Mouse (Mus musculus): ENCODE data around the gene Prim1. TPM values are rescaled to one million over a fixed set of nuclear protein-coding genes. Genes with fewer than 3 reads are reported as not detected.

The Prim1 gene
- total RNA-seq, 1 experiment: 63.5 TPM

DNA sequence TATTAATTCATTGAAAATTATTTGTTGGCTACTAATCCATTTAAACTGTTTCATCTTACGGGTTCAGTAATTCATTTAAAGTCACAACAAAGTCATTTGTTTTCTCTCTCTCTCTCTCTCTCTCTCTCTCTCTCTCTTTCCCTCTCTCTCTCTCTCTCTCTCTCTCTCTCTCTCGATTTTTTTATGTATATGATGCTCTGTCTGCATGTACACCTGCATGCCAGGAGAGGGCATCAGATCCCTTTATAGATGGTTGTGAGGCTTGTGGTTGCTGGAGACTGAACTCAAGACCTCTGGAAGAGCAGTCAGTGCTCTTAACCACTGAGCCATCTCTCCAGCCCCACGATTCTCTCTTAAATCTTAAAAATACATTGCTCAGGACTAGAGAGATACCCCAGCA, 43.8 kb upstream of the Prim1 start:
- no peaks in the 10 kb centered on the region for H3K36me3 ChIP-seq (ENCODE audit: control insufficient read depth, insufficient read depth, low read length, poor library complexity, severe bottlenecking)

DNA sequence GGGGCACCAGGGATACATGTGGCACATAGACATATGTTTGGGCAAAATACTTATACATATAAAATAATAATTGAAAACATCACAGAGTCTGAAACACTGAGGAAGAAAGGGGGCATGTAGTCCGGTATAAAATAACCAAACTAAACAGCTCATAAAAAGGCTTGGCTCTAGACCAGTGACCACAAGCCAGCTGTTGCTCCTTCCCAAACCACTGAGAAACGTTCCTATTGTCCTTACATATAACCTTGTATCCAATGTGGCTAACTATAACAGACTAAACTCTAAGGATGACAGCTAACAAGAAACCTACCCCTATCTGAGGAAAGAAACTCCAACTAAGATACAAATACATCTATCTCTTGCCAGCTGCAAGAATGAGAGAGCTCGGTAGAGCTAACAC, 40.9 kb upstream of the Prim1 start:
- no peak for DNase-seq (ENCODE audit: low read depth, low spot score)
- Histone ChIP-seq H3K36me3 (ENCODE audit: control insufficient read depth, insufficient read depth, low read length, poor library complexity, severe bottlenecking) (no peaks in the 10 kb centered on the region), H3K27ac (ENCODE audit: insufficient read depth, low read depth, low read length, poor library complexity, severe bottlenecking) (no peak overlapping the region), H3K9ac (ENCODE audit: insufficient read depth, low read depth, low read length, poor library complexity, severe bottlenecking) (no peak overlapping the region), H3K4me1 (ENCODE audit: control insufficient read depth in 2 of 2, insufficient read depth in 2 of 2, low read length in 2 of 2, poor library complexity in 1 of 2) (peaks cover 0 to 2% of the 10 kb centered on the region in 2 experiments; a peak in 1 of 4 replicates), H3K9me3 (ENCODE audit: control insufficient read depth, insufficient read depth, low read depth, low read length) (no peaks in the 10 kb centered on the region), H3K4me3 (ENCODE audit: insufficient read depth in 1 of 2, low read depth in 1 of 2, low read length in 2 of 2, poor library complexity in 1 of 2, severe bottlenecking in 1 of 2) (no peak overlapping the region)
- TF ChIP-seq ZC3H11A (IDR thresholded peaks at IDR 0.05; ENCODE audit: borderline replicate concordance, low read depth, low read length) (no peak), MAFK (IDR thresholded peaks at IDR 0.05; ENCODE audit: insufficient read depth, low read depth, low read length) (no peak), HCFC1 (IDR thresholded peaks at IDR 0.05; ENCODE audit: borderline replicate concordance, insufficient read depth, low read length) (no peak), ZNF384 (IDR thresholded peaks at IDR 0.05; ENCODE audit: low read depth, low read length) (no peak), CHD2 (IDR thresholded peaks at IDR 0.05; ENCODE audit: low read depth, low read length) (no peak)
- in situ Hi-C loops (cut with MboI; ENCODE audit: low sequenced_read_pairs in 2 of 2, unreplicated experiment in 2 of 2): no loop called here

More for the DNA sequence above, 43.8 kb upstream of the Prim1 start:
- Histone ChIP-seq H3K4me3 (ENCODE audit: insufficient read depth in 1 of 2, low read depth in 1 of 2, low read length in 2 of 2, poor library complexity in 1 of 2, severe bottlenecking in 1 of 2) (no peak overlapping the region), H3K4me1 (ENCODE audit: control insufficient read depth in 2 of 2, insufficient read depth in 2 of 2, low read length in 2 of 2, poor library complexity in 1 of 2) (peaks cover 0 to 2% of the 10 kb centered on the region in 2 experiments; a peak in 1 of 4 replicates), H3K27ac (ENCODE audit: insufficient read depth, low read depth, low read length, poor library complexity, severe bottlenecking) (no peak overlapping the region), H3K9ac (ENCODE audit: insufficient read depth, low read depth, low read length, poor library complexity, severe bottlenecking) (no peak overlapping the region), H3K9me3 (ENCODE audit: control insufficient read depth, insufficient read depth, low read depth, low read length) (no peaks in the 10 kb centered on the region)
- TF ChIP-seq CHD2 (IDR thresholded peaks at IDR 0.05; ENCODE audit: low read depth, low read length): no peak
- no peak for TF ChIP-seq ZC3H11A (IDR thresholded peaks at IDR 0.05; ENCODE audit: borderline replicate concordance, low read depth, low read length)
- TF ChIP-seq ZNF384 (IDR thresholded peaks at IDR 0.05; ENCODE audit: low read depth, low read length): 0 out of 2 replicates have a peak, but pooled peaks have one; percentile 37
- no peak for TF ChIP-seq HCFC1 (IDR thresholded peaks at IDR 0.05; ENCODE audit: borderline replicate concordance, insufficient read depth, low read length)
- in situ Hi-C loops (cut with MboI; ENCODE audit: low sequenced_read_pairs in 2 of 2, unreplicated experiment in 2 of 2): no loop called here
- DNase-seq (ENCODE audit: low read depth, low spot score): no peak

DNA sequence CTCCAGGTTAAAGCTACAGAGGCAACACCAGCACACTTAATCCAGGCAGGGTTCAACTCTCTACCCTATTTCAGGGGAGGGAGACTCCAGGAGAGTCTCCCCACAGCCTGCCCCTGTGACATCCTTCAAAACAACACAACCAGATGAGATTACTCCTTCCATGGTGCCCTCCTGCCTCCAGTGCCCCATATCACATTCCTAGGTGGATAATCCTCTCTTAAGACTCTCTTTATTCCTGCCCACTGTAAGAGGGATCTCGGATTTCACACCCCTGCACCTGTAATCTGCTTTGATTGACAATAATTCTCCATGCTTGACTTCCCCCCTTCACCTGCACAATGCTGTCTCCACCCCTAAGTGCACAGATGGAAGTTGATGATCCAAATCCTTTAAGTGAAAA, 39.5 kb upstream of the Prim1 start:
- H3K4me3 ChIP-seq (ENCODE audit: insufficient read depth in 1 of 2, low read depth in 1 of 2, low read length in 2 of 2, poor library complexity in 1 of 2, severe bottlenecking in 1 of 2): no peak overlapping the region
- H3K36me3 ChIP-seq (ENCODE audit: control insufficient read depth, insufficient read depth, low read length, poor library complexity, severe bottlenecking): no peaks in the 10 kb centered on the region
- H3K4me1 ChIP-seq (ENCODE audit: control insufficient read depth in 2 of 2, insufficient read depth in 2 of 2, low read length in 2 of 2, poor library complexity in 1 of 2): peaks cover 0 to 2% of the 10 kb centered on the region in 2 experiments; a peak in 1 of 4 replicates
- no peaks in the 10 kb centered on the region for H3K9me3 ChIP-seq (ENCODE audit: control insufficient read depth, insufficient read depth, low read depth, low read length)
- no peak for DNase-seq (ENCODE audit: low read depth, low spot score)
- H3K27ac ChIP-seq (ENCODE audit: insufficient read depth, low read depth, low read length, poor library complexity, severe bottlenecking): no peak overlapping the region
- in situ Hi-C loops (cut with MboI; ENCODE audit: low sequenced_read_pairs in 2 of 2, unreplicated experiment in 2 of 2): no loop called here
- no peak overlapping the region for H3K9ac ChIP-seq (ENCODE audit: insufficient read depth, low read depth, low read length, poor library complexity, severe bottlenecking)
- no peak for TF ChIP-seq ZNF384 (IDR thresholded peaks at IDR 0.05; ENCODE audit: low read depth, low read length)
- no peak for TF ChIP-seq ZC3H11A (IDR thresholded peaks at IDR 0.05; ENCODE audit: borderline replicate concordance, low read depth, low read length)
- TF ChIP-seq CHD2 (IDR thresholded peaks at IDR 0.05; ENCODE audit: low read depth, low read length): no peak
- no peak for TF ChIP-seq MAFK (IDR thresholded peaks at IDR 0.05; ENCODE audit: insufficient read depth, low read depth, low read length)
- TF ChIP-seq HCFC1 (IDR thresholded peaks at IDR 0.05; ENCODE audit: borderline replicate concordance, insufficient read depth, low read length): no peak

DNA sequence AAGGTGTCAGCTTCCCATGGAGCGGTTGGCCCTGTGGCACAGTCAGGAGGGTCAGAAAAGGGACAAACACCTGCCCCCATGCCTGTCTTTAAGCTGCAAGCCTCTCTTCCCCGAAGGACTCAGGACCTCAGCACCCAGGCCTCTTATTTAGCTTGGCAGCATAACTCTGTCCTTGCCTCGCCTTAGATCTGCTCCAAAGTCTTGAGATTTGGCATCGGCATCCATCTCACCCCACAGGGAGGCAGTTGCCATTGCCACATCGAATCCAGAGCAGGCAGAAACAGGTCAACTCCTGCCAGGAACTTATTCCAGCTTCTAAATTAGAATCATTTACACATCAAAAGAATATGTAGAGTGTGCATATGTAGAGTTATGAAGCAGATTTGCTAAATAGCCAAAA, 30.3 kb upstream of the Prim1 start:
- Histone ChIP-seq H3K4me3 (ENCODE audit: insufficient read depth in 1 of 2, low read depth in 1 of 2, low read length in 2 of 2, poor library complexity in 1 of 2, severe bottlenecking in 1 of 2) (no peak overlapping the region), H3K4me1 (ENCODE audit: control insufficient read depth in 2 of 2, insufficient read depth in 2 of 2, low read length in 2 of 2, poor library complexity in 1 of 2) (no peaks in the 10 kb centered on the region), H3K9me3 (ENCODE audit: control insufficient read depth, insufficient read depth, low read depth, low read length) (no peaks in the 10 kb centered on the region), H3K9ac (ENCODE audit: insufficient read depth, low read depth, low read length, poor library complexity, severe bottlenecking) (no peak overlapping the region), H3K36me3 (ENCODE audit: control insufficient read depth, insufficient read depth, low read length, poor library complexity, severe bottlenecking) (no peaks in the 10 kb centered on the region), H3K27ac (ENCODE audit: insufficient read depth, low read depth, low read length, poor library complexity, severe bottlenecking) (no peak overlapping the region)
- in situ Hi-C loops (cut with MboI; ENCODE audit: low sequenced_read_pairs in 2 of 2, unreplicated experiment in 2 of 2): no loop called here
- TF ChIP-seq HCFC1 (IDR thresholded peaks at IDR 0.05; ENCODE audit: borderline replicate concordance, insufficient read depth, low read length) (no peak), ZC3H11A (IDR thresholded peaks at IDR 0.05; ENCODE audit: borderline replicate concordance, low read depth, low read length) (no peak), MAFK (IDR thresholded peaks at IDR 0.05; ENCODE audit: insufficient read depth, low read depth, low read length) (no peak), ZNF384 (IDR thresholded peaks at IDR 0.05; ENCODE audit: low read depth, low read length) (no peak), CHD2 (IDR thresholded peaks at IDR 0.05; ENCODE audit: low read depth, low read length) (no peak)
- DNase-seq (ENCODE audit: low read depth, low spot score): no peak

DNA sequence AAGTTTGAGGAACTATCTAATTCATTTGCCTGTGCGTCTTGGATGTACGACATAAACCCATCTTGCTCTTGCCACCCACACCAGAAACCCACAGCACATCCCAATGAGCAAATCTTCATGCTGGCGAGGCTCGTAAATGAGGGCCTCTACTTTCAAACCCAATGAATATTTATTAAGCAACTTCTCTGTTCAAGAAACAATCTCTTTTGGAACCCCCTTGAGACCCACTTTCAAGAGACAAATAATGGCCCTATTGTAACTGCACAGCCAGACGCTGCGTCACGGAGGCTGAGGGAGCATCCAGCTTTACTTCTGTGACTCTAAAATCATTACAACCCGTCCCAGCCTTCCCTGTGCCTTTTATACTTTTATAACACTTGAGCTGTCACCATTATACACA, 29.4 kb upstream of the Prim1 start:
- Histone ChIP-seq H3K4me1 (ENCODE audit: control insufficient read depth in 2 of 2, insufficient read depth in 2 of 2, low read length in 2 of 2, poor library complexity in 1 of 2) (no peaks in the 10 kb centered on the region), H3K9ac (ENCODE audit: insufficient read depth, low read depth, low read length, poor library complexity, severe bottlenecking) (no peak overlapping the region), H3K36me3 (ENCODE audit: control insufficient read depth, insufficient read depth, low read length, poor library complexity, severe bottlenecking) (no peaks in the 10 kb centered on the region), H3K27ac (ENCODE audit: insufficient read depth, low read depth, low read length, poor library complexity, severe bottlenecking) (no peak overlapping the region), H3K4me3 (ENCODE audit: insufficient read depth in 1 of 2, low read depth in 1 of 2, low read length in 2 of 2, poor library complexity in 1 of 2, severe bottlenecking in 1 of 2) (no peak overlapping the region), H3K9me3 (ENCODE audit: control insufficient read depth, insufficient read depth, low read depth, low read length) (no peaks in the 10 kb centered on the region)
- TF ChIP-seq ZNF384 (IDR thresholded peaks at IDR 0.05; ENCODE audit: low read depth, low read length) (no peak), MAFK (IDR thresholded peaks at IDR 0.05; ENCODE audit: insufficient read depth, low read depth, low read length) (no peak), ZC3H11A (IDR thresholded peaks at IDR 0.05; ENCODE audit: borderline replicate concordance, low read depth, low read length) (no peak), CHD2 (IDR thresholded peaks at IDR 0.05; ENCODE audit: low read depth, low read length) (no peak), HCFC1 (IDR thresholded peaks at IDR 0.05; ENCODE audit: borderline replicate concordance, insufficient read depth, low read length) (no peak)
- DNase-seq (ENCODE audit: low read depth, low spot score): no peak
- in situ Hi-C loops (cut with MboI; ENCODE audit: low sequenced_read_pairs in 2 of 2, unreplicated experiment in 2 of 2): no loop called here

Data from ES-E14 (cell line).